Mouse (Mus musculus) heart, embryonic 11.5 days (tissue): ENCODE data around the gene Dicer1. TPM values are rescaled to one million over a fixed set of nuclear protein-coding genes. Genes with fewer than 3 reads are reported as not detected.

ENCODE experiments used
- ATAC-seq: fragments of 200-750 bp; cut with Nextera tagmentation; replicated peaks from 2 replicates; pipeline ENCODE4 v1.8.0; 2017; ENCODE audit warnings: moderate library complexity; ENCODE audit not compliant: insufficient number of reproducible peaks, low FRiP score, low TSS enrichment
- H3K27ac ChIP-seq: fragments of 300-500 bp; sonication (generic); 2 replicates; pipeline ENCODE4 v1.5.1; 2014; ENCODE audit warnings: mild to moderate bottlenecking, low read depth, low read length
- H3K27me3 ChIP-seq: fragments of 300-500 bp; sonication (generic); 2 replicates; pipeline ENCODE4 v1.6.1; 2014; ENCODE audit warnings: mild to moderate bottlenecking, low read length, mixed read lengths; ENCODE audit not compliant: control insufficient read depth, insufficient read depth
- H3K36me3 ChIP-seq: fragments of 300-500 bp; sonication (generic); 2 replicates; pipeline ENCODE4 v1.6.1; 2014; ENCODE audit warnings: mild to moderate bottlenecking, low read length, moderate library complexity, mixed read lengths; ENCODE audit not compliant: control insufficient read depth, insufficient read depth
- H3K4me1 ChIP-seq: fragments of 300-500 bp; sonication (generic); 2 replicates; pipeline ENCODE4 v1.6.1; 2014; ENCODE audit warnings: low read length; ENCODE audit not compliant: control insufficient read depth, insufficient read depth
- H3K4me2 ChIP-seq: fragments of 300-500 bp; sonication (generic); 2 replicates; pipeline ENCODE4 v1.6.1; 2014; ENCODE audit warnings: mild to moderate bottlenecking, moderate library complexity
- H3K4me3 ChIP-seq: fragments of 300-500 bp; sonication (generic); 2 replicates; pipeline ENCODE4 v1.5.1; 2014; ENCODE audit warnings: low read depth, low read length
- H3K9ac ChIP-seq: fragments of 300-500 bp; sonication (generic); 2 replicates; pipeline ENCODE4 v1.6.1; 2014; ENCODE audit warnings: mild to moderate bottlenecking, low read depth, low read length, moderate library complexity
- H3K9me3 ChIP-seq: fragments of 300-500 bp; sonication (generic); replicated peaks from 2 replicates; pipeline ENCODE4 v1.6.1; 2016; ENCODE audit warnings: low read length; ENCODE audit not compliant: control insufficient read depth
- WGBS: fragments of 180-500 bp; shearing (Covaris S2); extraction: QIAGEN DNeasy Blood & Tissue Kit; methylation state at CpG from one replicate; pipeline ENCODE4 v1.1.7; 2014; ENCODE audit not compliant: insufficient replicate concordance; 5-methylcytosine and 5-hydroxymethylcytosine counted together
- polyA plus RNA-seq: library from polyadenylated mRNA; unstranded; fragments of >200 nt; fragmentation: Nextera tagmentation; extraction: Ambion mirVana; gene quantifications from 2 replicates; pipeline ENCODE4 v1.2.1, GENCODE M21; 2014

Gene Dicer1
- polyA plus RNA-seq, 1 experiment from 2014 or later, result 28.8 TPM

GRCm38 (mm10) chr12:104656146-104656545, 95.6 kb downstream of the Dicer1 start:
- no peak overlapping the region for H3K27ac ChIP-seq

GRCm38 (mm10) chr12:104655006-104655405, 96.7 kb downstream of the Dicer1 start:
- Histone ChIP-seq H3K4me2 (no peak overlapping the region), H3K9me3 (peaks cover 4% of the 10 kb centered on the region; the same call in 1 of the 2 replicates)
- 77% methylated on average over 1 of the region's 1 CpGs for WGBS

More at GRCm38 (mm10) chr12:104656146-104656545, 95.6 kb downstream of the Dicer1 start:
- H3K27me3 ChIP-seq, result no peaks in the 10 kb centered on the region
- H3K9ac ChIP-seq, result no peak overlapping the region
- H3K9me3 ChIP-seq, result peaks cover 4% of the 10 kb centered on the region; the same call in 1 of the 2 replicates
- no peak overlapping the region for H3K4me3 ChIP-seq
- H3K36me3 ChIP-seq, result no peaks in the 10 kb centered on the region
- no peak for ATAC-seq
- no peak overlapping the region for H3K4me2 ChIP-seq
- WGBS, result 84% methylated on average over 2 of the region's 2 CpGs
- H3K4me1 ChIP-seq, result no peaks in the 10 kb centered on the region

GRCm38 (mm10) chr12:104652021-104652420, 99.7 kb downstream of the Dicer1 start:
- Histone ChIP-seq H3K4me1 (no peaks in the 10 kb centered on the region), H3K9ac (no peak overlapping the region), H3K4me2 (no peak overlapping the region), H3K9me3 (peaks cover 4% of the 10 kb centered on the region; the same call in 1 of the 2 replicates), H3K4me3 (no peak overlapping the region), H3K36me3 (no peaks in the 10 kb centered on the region), H3K27me3 (peaks cover 3% of the 10 kb centered on the region; the same call in 1 of the 2 replicates), H3K27ac (no peak overlapping the region)
- WGBS, result 32% methylated on average over 6 of the region's 6 CpGs
- ATAC-seq, result no peak

More at GRCm38 (mm10) chr12:104655006-104655405, 96.7 kb downstream of the Dicer1 start:
- no peak overlapping the region for H3K27ac ChIP-seq
- H3K4me3 ChIP-seq, result no peak overlapping the region
- no peak for ATAC-seq
- no peaks in the 10 kb centered on the region for H3K36me3 ChIP-seq
- H3K4me1 ChIP-seq, result no peaks in the 10 kb centered on the region
- no peak overlapping the region for H3K9ac ChIP-seq
- no peaks in the 10 kb centered on the region for H3K27me3 ChIP-seq

GRCm38 (mm10) chr12:104651269-104651668, 100.5 kb downstream of the Dicer1 start:
- Histone ChIP-seq H3K36me3 (no peaks in the 10 kb centered on the region), H3K9ac (no peak overlapping the region), H3K9me3 (peaks cover under 1% of the 10 kb centered on the region; the same call in 1 of the 2 replicates), H3K4me1 (no peaks in the 10 kb centered on the region), H3K27me3 (peaks cover 3% of the 10 kb centered on the region; the same call in 1 of the 2 replicates), H3K27ac (no peak overlapping the region), H3K4me3 (no peak overlapping the region), H3K4me2 (no peak overlapping the region)
- 62% methylated on average over 6 of the region's 6 CpGs for WGBS
- ATAC-seq, result no peak

- WGBS, result 71% methylated on average over 14 of the region's 14 CpGs
- H3K36me3 ChIP-seq, result no peaks in the 10 kb centered on the region
- H3K4me2 ChIP-seq, result no peak overlapping the region
- peaks cover 3% of the 10 kb centered on the region; the same call in 1 of the 2 replicates for H3K27me3 ChIP-seq
- H3K9ac ChIP-seq, result no peak overlapping the region
- no peak for ATAC-seq
- no peaks in the 10 kb centered on the region for H3K9me3 ChIP-seq
- H3K4me1 ChIP-seq, result no peaks in the 10 kb centered on the region
- no peak overlapping the region for H3K4me3 ChIP-seq
- no peak overlapping the region for H3K27ac ChIP-seq
Observed at GRCm38 (mm10) chr12:104650510-104651260, 101.1 kb downstream of the Dicer1 start.

- H3K4me1 ChIP-seq, result no peaks in the 10 kb centered on the region
- ATAC-seq, result no peak
- H3K4me2 ChIP-seq, result no peak overlapping the region
- no peak overlapping the region for H3K27ac ChIP-seq
- peaks cover 8% of the 10 kb centered on the region for H3K27me3 ChIP-seq
- H3K9me3 ChIP-seq, result no peaks in the 10 kb centered on the region
- H3K36me3 ChIP-seq, result no peaks in the 10 kb centered on the region
- H3K4me3 ChIP-seq, result no peak overlapping the region
- 78% methylated on average over 6 of the region's 6 CpGs for WGBS
- no peak overlapping the region for H3K9ac ChIP-seq
Observed at GRCm38 (mm10) chr12:104648366-104648765, 103.4 kb downstream of the Dicer1 start.

GRCm38 (mm10) chr12:104642337-104642736, 109.4 kb downstream of the Dicer1 start:
- peaks cover 9% of the 10 kb centered on the region for H3K4me1 ChIP-seq
- no peak for ATAC-seq
- no peaks in the 10 kb centered on the region for H3K9me3 ChIP-seq
- H3K27me3 ChIP-seq, result peaks cover 21% of the 10 kb centered on the region
- no peak overlapping the region for H3K9ac ChIP-seq
- H3K36me3 ChIP-seq, result no peaks in the 10 kb centered on the region
- H3K4me3 ChIP-seq, result no peak overlapping the region
- no peak overlapping the region for H3K4me2 ChIP-seq
- 62% methylated on average over 7 of the region's 7 CpGs for WGBS
- H3K27ac ChIP-seq, result no peak overlapping the region

- no peak overlapping the region for H3K27ac ChIP-seq
- H3K4me1 ChIP-seq, result peaks cover 14% of the 10 kb centered on the region
- no peak overlapping the region for H3K4me2 ChIP-seq
- no peaks in the 10 kb centered on the region for H3K9me3 ChIP-seq
- H3K4me3 ChIP-seq, result no peak overlapping the region
- WGBS, result 89% methylated on average over 1 of the region's 1 CpGs
- no peak overlapping the region for H3K9ac ChIP-seq
- ATAC-seq, result no peak
- peaks cover 34% of the 10 kb centered on the region for H3K27me3 ChIP-seq
- H3K36me3 ChIP-seq, result no peaks in the 10 kb centered on the region
Observed at GRCm38 (mm10) chr12:104640934-104641333, 110.8 kb downstream of the Dicer1 start.
